Mouse (Mus musculus): Measurements from ENCODE around the gene Mtx3. TPM values are rescaled to one million over a fixed set of nuclear protein-coding genes. Genes with fewer than 3 reads are reported as not detected.
"Not testable (repeated sequence)": the region's sequence is repeated elsewhere in the genome, so short reads cannot be mapped to it uniquely, and the experiment has no call there.

The Mtx3 gene
- polyA plus RNA-seq (2012; rRNA removed) = 5.0 and 5.4 TPM in 2 replicates

DNA sequence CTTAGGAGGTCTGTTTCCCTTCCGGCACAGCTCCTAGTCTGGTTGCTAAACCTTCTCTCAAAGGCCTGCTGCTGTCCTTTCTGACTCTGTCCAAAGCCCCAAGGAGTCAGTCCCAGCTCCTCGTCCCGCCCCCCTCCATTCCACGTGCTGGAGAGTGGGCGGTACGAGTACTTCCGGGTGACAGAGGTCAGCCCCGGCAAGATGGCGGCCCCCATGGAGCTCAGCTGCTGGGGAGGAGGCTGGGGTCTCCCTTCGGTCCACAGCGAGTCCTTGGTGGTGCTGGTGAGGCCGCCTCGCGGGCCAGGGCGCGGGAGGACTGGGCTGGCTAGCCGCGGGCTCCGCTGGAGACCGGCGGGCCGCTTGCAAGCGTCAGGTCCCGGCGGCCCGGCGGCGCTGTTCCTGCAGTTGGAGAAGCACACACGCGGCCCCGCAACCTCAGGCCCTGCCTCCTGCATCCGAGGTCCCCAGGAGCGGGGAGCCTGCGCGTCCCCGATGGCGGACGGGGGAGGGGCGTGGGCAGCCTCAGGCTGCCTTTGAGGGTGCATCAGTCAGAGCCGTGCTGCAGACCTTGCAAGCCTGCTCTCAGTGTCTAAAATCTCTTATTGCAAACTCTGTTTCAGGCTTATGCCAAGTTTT, at the start of gene Mtx3:
TSS of gene Mtx3 (plus strand) at position 175 of the 636 bp plus-strand sequence.
- TF ChIP-seq POLR2A (IDR thresholded peaks at IDR 0.05; ENCODE audit: low read depth, low read length) (no peak), CTCF (conservative IDR thresholded peaks at IDR 0.05; ENCODE audit: insufficient read depth, insufficient read length, low read depth, low read length) (no peak)
- Histone ChIP-seq H3K4me3 (ENCODE audit: insufficient read depth, low read depth, low read length) (peak within 1 kb of the TSS; percentile 97), H3K27ac (ENCODE audit: insufficient read depth, low read depth, low read length) (no peak within 1 kb of the TSS), H3K36me3 (ENCODE audit: control insufficient read depth, insufficient read depth, low read length) (no peaks in the 10 kb centered on the region; the same call in none of the 2 replicates), H3K27me3 (replicated peaks; ENCODE audit: control insufficient read depth, insufficient read depth, low read length) (no peaks in the 10 kb centered on the region), H3K4me1 (ENCODE audit: control insufficient read depth, insufficient read depth, low read length) (peaks cover 3% of the 10 kb centered on the region; the same call in 1 of the 2 replicates)
- DNase-seq = peak; percentile 86
- WGBS = 2% methylated on average over 40 of the region's 40 CpGs

DNA sequence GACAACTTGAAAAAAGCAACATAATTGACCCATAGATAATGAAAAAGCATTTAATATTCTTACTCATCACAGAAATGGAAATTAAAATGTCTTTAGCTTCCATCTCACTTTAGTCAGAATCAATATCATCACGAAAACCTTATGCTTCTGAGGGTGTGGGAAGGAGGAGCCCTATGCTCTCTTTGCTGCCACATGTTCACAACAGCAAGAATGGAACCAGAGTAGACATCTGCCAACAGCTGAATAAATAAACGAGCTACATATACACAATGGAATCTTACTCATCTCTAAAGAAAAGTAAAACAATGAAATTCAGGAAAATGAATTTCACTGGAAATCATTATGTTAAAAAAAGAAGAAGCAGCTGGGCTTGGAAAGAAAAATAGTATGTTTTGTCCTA, 45.7 kb upstream of the Mtx3 start:
- H3K4me1 ChIP-seq (ENCODE audit: control insufficient read depth, insufficient read depth, low read length) = no peaks in the 10 kb centered on the region
- TF ChIP-seq CTCF (conservative IDR thresholded peaks at IDR 0.05; ENCODE audit: insufficient read depth, insufficient read length, low read depth, low read length) = no peak
- TF ChIP-seq POLR2A (IDR thresholded peaks at IDR 0.05; ENCODE audit: low read depth, low read length) = no peak
- WGBS = 65% methylated on average over 2 of the region's 2 CpGs
- H3K36me3 ChIP-seq (ENCODE audit: control insufficient read depth, insufficient read depth, low read length) = no peaks in the 10 kb centered on the region
- H3K27me3 ChIP-seq (replicated peaks; ENCODE audit: control insufficient read depth, insufficient read depth, low read length) = peaks cover 5% of the 10 kb centered on the region; the same call in 1 of the 2 replicates
- H3K27ac ChIP-seq (ENCODE audit: insufficient read depth, low read depth, low read length) = no peak overlapping the region
- H3K4me3 ChIP-seq (ENCODE audit: insufficient read depth, low read depth, low read length) = no peak overlapping the region
- DNase-seq = no peak

DNA sequence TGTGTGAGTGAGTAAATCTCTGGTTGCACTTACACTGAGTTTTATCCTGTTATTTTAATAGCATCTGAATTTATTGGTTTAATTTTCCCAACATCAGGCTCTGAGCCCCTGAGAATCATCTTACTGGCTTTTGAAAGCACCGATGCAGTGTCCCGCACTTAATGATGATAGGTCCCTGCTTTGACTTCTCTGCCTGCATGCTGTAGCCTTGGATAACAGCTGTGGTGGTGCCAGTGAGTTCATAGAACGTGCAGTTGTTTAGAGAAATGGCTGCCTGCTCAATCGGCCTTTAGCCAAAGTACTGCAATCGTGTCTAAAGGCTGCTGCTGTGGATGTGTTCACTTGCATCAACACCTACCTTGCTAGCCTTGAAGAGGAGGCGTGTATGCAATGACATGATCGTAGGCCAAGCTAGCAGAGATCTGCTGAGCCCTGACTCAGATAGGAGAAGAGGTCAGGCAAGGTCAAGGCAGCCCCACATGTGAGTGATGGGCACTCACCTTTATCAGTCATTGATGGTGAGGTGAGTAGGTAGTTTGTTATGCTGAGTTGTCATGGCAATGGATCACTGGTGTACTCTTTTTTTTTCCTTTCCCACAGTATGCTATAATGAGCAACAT, 45.1 kb upstream of the Mtx3 start:
- H3K4me1 ChIP-seq (ENCODE audit: control insufficient read depth, insufficient read depth, low read length) = no peaks in the 10 kb centered on the region
- no peak for DNase-seq
- TF ChIP-seq POLR2A (IDR thresholded peaks at IDR 0.05; ENCODE audit: low read depth, low read length) (no peak), CTCF (conservative IDR thresholded peaks at IDR 0.05; ENCODE audit: insufficient read depth, insufficient read length, low read depth, low read length) (no peak)
- no peak overlapping the region for H3K4me3 ChIP-seq (ENCODE audit: insufficient read depth, low read depth, low read length)
- H3K36me3 ChIP-seq (ENCODE audit: control insufficient read depth, insufficient read depth, low read length) = no peaks in the 10 kb centered on the region
- H3K27me3 ChIP-seq (replicated peaks; ENCODE audit: control insufficient read depth, insufficient read depth, low read length) = peaks cover 5% of the 10 kb centered on the region; the same call in 1 of the 2 replicates
- WGBS = 77% methylated on average over 7 of the region's 7 CpGs
- no peak overlapping the region for H3K27ac ChIP-seq (ENCODE audit: insufficient read depth, low read depth, low read length)

DNA sequence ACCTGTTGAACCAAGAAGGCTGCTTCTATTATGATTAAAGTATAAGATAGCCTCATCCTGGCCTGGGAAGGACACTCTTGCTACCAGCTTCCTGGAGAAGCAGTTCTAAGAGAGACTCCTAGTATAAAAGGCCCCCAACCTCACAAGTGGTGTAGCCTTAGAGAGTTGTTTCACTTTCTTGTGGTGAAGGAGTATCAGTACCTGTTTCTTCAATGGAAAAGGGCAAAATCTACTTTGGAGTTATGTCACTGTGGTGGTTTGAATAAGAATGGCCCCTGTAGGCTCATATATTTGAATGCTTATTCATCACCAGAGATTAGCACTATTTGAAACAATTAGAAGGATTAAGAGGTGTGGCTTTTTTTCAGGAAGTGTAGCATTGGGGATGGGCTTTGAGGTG, 37.8 kb upstream of the Mtx3 start:
- H3K36me3 ChIP-seq (ENCODE audit: control insufficient read depth, insufficient read depth, low read length) = no peaks in the 10 kb centered on the region
- no peak overlapping the region for H3K27ac ChIP-seq (ENCODE audit: insufficient read depth, low read depth, low read length)
- H3K27me3 ChIP-seq (replicated peaks; ENCODE audit: control insufficient read depth, insufficient read depth, low read length) = no peaks in the 10 kb centered on the region
- H3K4me1 ChIP-seq (ENCODE audit: control insufficient read depth, insufficient read depth, low read length) = no peaks in the 10 kb centered on the region
- no peak overlapping the region for H3K4me3 ChIP-seq (ENCODE audit: insufficient read depth, low read depth, low read length)
- no peak for DNase-seq
- TF ChIP-seq POLR2A (IDR thresholded peaks at IDR 0.05; ENCODE audit: low read depth, low read length) = no peak

DNA sequence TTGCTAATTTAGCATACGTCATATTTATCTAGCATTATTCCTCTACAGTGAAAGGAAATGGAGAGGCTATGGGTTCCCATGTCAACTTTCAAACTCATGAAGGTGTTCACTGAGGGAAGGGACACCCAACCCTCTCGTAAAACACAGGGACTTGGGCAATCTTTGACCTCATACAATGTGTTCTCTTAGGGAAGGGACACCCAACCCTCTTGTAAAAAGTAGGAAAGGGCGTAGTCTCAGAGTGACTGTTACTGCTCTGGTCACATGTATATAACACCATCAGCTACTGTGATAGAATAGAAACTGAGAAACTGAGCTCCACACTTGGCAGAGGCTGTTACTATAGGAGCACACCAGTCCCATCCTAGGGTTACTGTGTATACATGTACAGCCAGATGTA, 36.7 kb upstream of the Mtx3 start:
- DNase-seq = no peak
- Histone ChIP-seq H3K27me3 (replicated peaks; ENCODE audit: control insufficient read depth, insufficient read depth, low read length) (no peaks in the 10 kb centered on the region), H3K4me1 (ENCODE audit: control insufficient read depth, insufficient read depth, low read length) (no peaks in the 10 kb centered on the region), H3K27ac (ENCODE audit: insufficient read depth, low read depth, low read length) (no peak overlapping the region), H3K36me3 (ENCODE audit: control insufficient read depth, insufficient read depth, low read length) (no peaks in the 10 kb centered on the region), H3K4me3 (ENCODE audit: insufficient read depth, low read depth, low read length) (no peak overlapping the region)
- TF ChIP-seq POLR2A (IDR thresholded peaks at IDR 0.05; ENCODE audit: low read depth, low read length) = no peak
- no peak for TF ChIP-seq CTCF (conservative IDR thresholded peaks at IDR 0.05; ENCODE audit: insufficient read depth, insufficient read length, low read depth, low read length)
- WGBS = 89% methylated on average over 3 of the region's 3 CpGs

DNA sequence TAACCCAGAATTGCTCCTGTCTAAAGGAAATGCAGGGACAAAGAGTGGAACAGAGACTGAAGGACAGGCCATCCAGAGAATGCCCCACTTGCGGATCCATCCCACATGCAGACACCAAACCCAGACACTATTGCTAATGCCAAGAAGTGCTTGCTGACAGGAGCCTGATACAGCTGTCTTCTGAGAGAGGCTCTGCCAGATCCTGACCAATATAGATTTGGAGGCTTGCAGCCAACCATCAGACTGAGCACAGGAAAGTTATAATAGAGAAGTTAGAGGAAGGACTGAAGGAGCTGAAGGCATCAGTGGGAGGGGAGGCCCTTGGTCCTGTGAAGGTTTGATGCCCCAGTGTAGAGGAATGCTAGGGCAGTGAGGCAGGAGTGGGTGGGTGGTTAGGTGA, 34.0 kb upstream of the Mtx3 start:
- not testable (repeated sequence) for H3K27me3 ChIP-seq (replicated peaks; ENCODE audit: control insufficient read depth, insufficient read depth, low read length); DNase-seq; H3K4me1 ChIP-seq (ENCODE audit: control insufficient read depth, insufficient read depth, low read length); H3K27ac ChIP-seq (ENCODE audit: insufficient read depth, low read depth, low read length); H3K4me3 ChIP-seq (ENCODE audit: insufficient read depth, low read depth, low read length); H3K36me3 ChIP-seq (ENCODE audit: control insufficient read depth, insufficient read depth, low read length)
- WGBS = 94% methylated on average over 1 of the region's 1 CpGs

DNA sequence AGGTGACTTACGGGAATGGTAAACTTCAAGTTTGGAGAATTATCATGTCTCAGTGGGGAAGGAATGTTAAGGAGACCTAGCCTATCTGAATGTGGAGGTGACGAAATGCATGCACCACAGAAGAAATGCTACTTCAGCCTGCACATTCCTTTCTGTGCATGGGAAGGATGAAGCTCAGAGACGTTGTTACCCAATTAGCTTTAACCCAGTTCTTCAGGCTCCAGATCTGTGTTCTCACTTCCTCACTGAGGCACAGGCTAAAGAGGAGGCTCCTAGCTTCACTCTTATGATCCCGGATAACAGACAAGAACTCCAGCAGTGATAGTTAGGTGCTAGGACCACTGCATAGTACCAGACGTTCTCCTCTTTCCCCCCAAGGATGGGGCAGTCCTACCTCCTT, 28.2 kb upstream of the Mtx3 start:
- H3K4me1 ChIP-seq (ENCODE audit: control insufficient read depth, insufficient read depth, low read length) = no peaks in the 10 kb centered on the region
- TF ChIP-seq POLR2A (IDR thresholded peaks at IDR 0.05; ENCODE audit: low read depth, low read length) (no peak), CTCF (conservative IDR thresholded peaks at IDR 0.05; ENCODE audit: insufficient read depth, insufficient read length, low read depth, low read length) (no peak)
- DNase-seq = no peak
- no peaks in the 10 kb centered on the region for H3K36me3 ChIP-seq (ENCODE audit: control insufficient read depth, insufficient read depth, low read length)
- WGBS = 85% methylated on average over 5 of the region's 5 CpGs
- H3K4me3 ChIP-seq (ENCODE audit: insufficient read depth, low read depth, low read length) = no peak overlapping the region
- no peaks in the 10 kb centered on the region for H3K27me3 ChIP-seq (replicated peaks; ENCODE audit: control insufficient read depth, insufficient read depth, low read length)
- H3K27ac ChIP-seq (ENCODE audit: insufficient read depth, low read depth, low read length) = no peak overlapping the region

All from kidney, adult 2 months (tissue).